Mouse (Mus musculus): ENCODE measurements around the gene Kl.

The Kl gene

GRCm38 (mm10) chr5:150952328-150952668 lies at the start of gene Kl:
Gene Kl (plus strand): TSS chr5:150952607.
- no peak for DNase-seq

- DNase-seq = no peak
These were observed 46.1 kb upstream of the Kl start for GRCm38 (mm10) chr5:150906053-150907040.

- DNase-seq = no peak
These were observed 40.3 kb upstream of the Kl start for GRCm38 (mm10) chr5:150912156-150912555.

GRCm38 (mm10) chr5:150912656-150913055 lies 39.8 kb upstream of the Kl start:
- no peak for DNase-seq

GRCm38 (mm10) chr5:150915080-150916055 lies 37.0 kb upstream of the Kl start:
- no peak for DNase-seq

- DNase-seq = no peak
These were observed 35.1 kb upstream of the Kl start for GRCm38 (mm10) chr5:150917131-150917858.

GRCm38 (mm10) chr5:150918599-150918998 lies 33.8 kb upstream of the Kl start:
- DNase-seq = no peak

GRCm38 (mm10) chr5:150919269-150919668 lies 33.1 kb upstream of the Kl start:
- DNase-seq = no peak

- no peak for DNase-seq
These were observed 32.4 kb upstream of the Kl start for GRCm38 (mm10) chr5:150919961-150920360.

- DNase-seq = no peak
These were observed 23.0 kb upstream of the Kl start for GRCm38 (mm10) chr5:150929406-150929805.

GRCm38 (mm10) chr5:150932596-150932995 lies 19.8 kb upstream of the Kl start:
- DNase-seq = no peak

GRCm38 (mm10) chr5:150936213-150936612 lies 16.2 kb upstream of the Kl start:
- no peak for DNase-seq

GRCm38 (mm10) chr5:150936807-150937206 lies 15.6 kb upstream of the Kl start:
- DNase-seq = no peak

GRCm38 (mm10) chr5:150937501-150937900 lies 14.9 kb upstream of the Kl start:
- DNase-seq = no peak

GRCm38 (mm10) chr5:150945576-150945975 lies 6.8 kb upstream of the Kl start:
- DNase-seq = no peak

GRCm38 (mm10) chr5:150949131-150949530 lies 3.3 kb upstream of the Kl start:
- no peak for DNase-seq

GRCm38 (mm10) chr5:150951325-150951724 lies 1.1 kb upstream of the Kl start:
- no peak for DNase-seq

- peak; percentile 16 for DNase-seq
These were observed 488 bp downstream of the Kl start for GRCm38 (mm10) chr5:150952669-150953521.

GRCm38 (mm10) chr5:150954791-150955190 lies 2.4 kb downstream of the Kl start:
- DNase-seq = no peak

GRCm38 (mm10) chr5:150959861-150960260 lies 7.5 kb downstream of the Kl start:
- DNase-seq = no peak

GRCm38 (mm10) chr5:150961615-150962014 lies 9.2 kb downstream of the Kl start:
- no peak for DNase-seq

GRCm38 (mm10) chr5:150962756-150963155 lies 10.3 kb downstream of the Kl start:
- no peak for DNase-seq

Data from lung, postnatal 14 days (tissue).